Mouse (Mus musculus) intestine, embryonic 15.5 days (tissue): ENCODE measurements around the gene Asf1a. TPM values are rescaled to one million over a fixed set of nuclear protein-coding genes. Genes with fewer than 3 reads are reported as not detected.
A peak's percentile ranks its signal among the peaks of the same experiment; 100 is the strongest.

ENCODE experiments used
- ATAC-seq: fragments of 200-750 bp; cut with Nextera tagmentation; 2 replicates; pipeline ENCODE4 v1.8.0; 2017; ENCODE audit warnings: moderate TSS enrichment, moderate library complexity
- H3K27ac ChIP-seq: fragments of 300-500 bp; sonication (generic); 2 replicates; pipeline ENCODE4 v1.5.1; 2015; ENCODE audit warnings: mild to moderate bottlenecking, inconsistent platforms
- H3K27me3 ChIP-seq: fragments of 300-500 bp; sonication (generic); replicated peaks from 2 replicates; pipeline ENCODE4 v1.6.1; 2015; ENCODE audit warnings: inconsistent platforms
- H3K36me3 ChIP-seq: fragments of 300-500 bp; sonication (generic); 2 replicates; pipeline ENCODE4 v1.6.1; 2015; ENCODE audit warnings: inconsistent platforms
- H3K4me1 ChIP-seq: fragments of 300-500 bp; sonication (generic); replicated peaks from 2 replicates; pipeline ENCODE4 v1.6.1; 2015; ENCODE audit warnings: inconsistent platforms
- H3K4me2 ChIP-seq: fragments of 300-500 bp; sonication (generic); replicated peaks from 2 replicates; pipeline ENCODE4 v1.6.1; 2015; ENCODE audit warnings: mild to moderate bottlenecking, inconsistent platforms
- H3K4me3 ChIP-seq: fragments of 300-500 bp; sonication (generic); replicated peaks from 2 replicates; pipeline ENCODE4 v1.5.1; 2015; ENCODE audit warnings: inconsistent platforms
- H3K9ac ChIP-seq: fragments of 300-500 bp; sonication (generic); 2 replicates; pipeline ENCODE4 v1.6.1; 2015; ENCODE audit warnings: inconsistent platforms
- H3K9me3 ChIP-seq: fragments of 300-500 bp; sonication (generic); 2 replicates; pipeline ENCODE4 v1.6.1; 2016; ENCODE audit warnings: inconsistent platforms
- WGBS: fragments of 180-500 bp; shearing (Covaris S2); methylation state at CpG from one replicate; pipeline ENCODE4 v1.1.7; 2015; 5-methylcytosine and 5-hydroxymethylcytosine counted together
- polyA plus RNA-seq: library from polyadenylated mRNA; unstranded; fragments of >200 nt; fragmentation: Nextera tagmentation; extraction: Ambion mirVana; gene quantifications from 2 replicates; pipeline ENCODE4 v1.2.1, GENCODE M21; 2015

Gene Asf1a
- polyA plus RNA-seq: 79.3 and 97.2 TPM in 2 replicates

DNA sequence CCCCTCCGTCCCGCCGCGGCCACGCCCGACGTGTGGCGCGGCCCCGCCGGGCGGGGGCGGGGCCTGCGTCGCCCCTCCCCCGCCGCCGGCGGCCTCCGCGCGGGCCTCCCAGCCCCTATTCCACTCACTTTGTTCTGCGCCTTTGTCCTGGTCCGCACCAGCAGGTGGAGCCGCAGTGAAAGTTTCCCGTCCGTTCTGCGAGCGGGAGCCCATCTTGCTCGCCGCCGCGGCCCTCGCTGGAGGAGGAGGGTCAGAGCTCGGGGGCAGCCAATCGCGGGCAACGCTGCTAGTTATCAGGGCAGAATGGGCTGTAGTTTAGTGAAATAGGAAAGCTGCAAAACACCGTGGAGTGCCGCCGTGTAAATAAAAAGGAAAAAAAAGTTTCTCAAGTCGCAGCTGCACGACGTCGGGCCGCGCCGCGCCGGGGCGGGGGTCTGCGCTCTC lies at the start of gene Asf1a:
Gene Asf1a, plus strand, starts transcription at position 81 of the 444 bp plus-strand sequence.
- Histone ChIP-seq H3K9me3 (no peaks in the 10 kb centered on the region), H3K4me1 (0 out of 2 replicates have a peak, but pooled peaks cover 9% of the 10 kb centered on the region), H3K27me3 (no peaks in the 10 kb centered on the region), H3K36me3 (no peaks in the 10 kb centered on the region), H3K9ac (peak within 1 kb of the TSS; percentile 94), H3K4me3 (peak within 1 kb of the TSS; percentile 90), H3K27ac (peak within 1 kb of the TSS; percentile 99), H3K4me2 (peak within 1 kb of the TSS; percentile 81)
- under 1% methylated on average over 50 of the region's 52 CpGs for WGBS
- ATAC-seq: peak; percentile 99

DNA sequence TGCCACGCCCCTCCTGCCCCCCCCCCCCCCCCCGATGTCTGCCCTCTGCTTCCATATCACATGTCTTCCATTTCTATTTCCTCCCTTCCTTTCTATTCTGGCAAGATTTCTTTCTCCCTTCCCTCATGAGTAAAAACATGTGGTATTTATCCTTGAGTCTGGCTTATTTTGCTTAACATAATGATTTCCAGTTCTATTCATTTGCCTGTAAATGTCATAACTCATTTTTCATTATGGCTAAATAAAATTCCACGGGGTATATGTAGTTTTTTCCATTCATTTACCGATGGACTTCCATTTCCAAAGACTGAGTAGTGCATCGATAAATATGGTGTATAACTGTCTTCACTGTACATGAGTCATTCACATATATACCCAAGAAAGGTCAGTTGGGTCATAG lies 34.6 kb upstream of the Asf1a start:
- WGBS: 85% methylated on average over 5 of the region's 5 CpGs
- Histone ChIP-seq H3K4me1 (no peaks in the 10 kb centered on the region), H3K9me3 (no peaks in the 10 kb centered on the region)

DNA sequence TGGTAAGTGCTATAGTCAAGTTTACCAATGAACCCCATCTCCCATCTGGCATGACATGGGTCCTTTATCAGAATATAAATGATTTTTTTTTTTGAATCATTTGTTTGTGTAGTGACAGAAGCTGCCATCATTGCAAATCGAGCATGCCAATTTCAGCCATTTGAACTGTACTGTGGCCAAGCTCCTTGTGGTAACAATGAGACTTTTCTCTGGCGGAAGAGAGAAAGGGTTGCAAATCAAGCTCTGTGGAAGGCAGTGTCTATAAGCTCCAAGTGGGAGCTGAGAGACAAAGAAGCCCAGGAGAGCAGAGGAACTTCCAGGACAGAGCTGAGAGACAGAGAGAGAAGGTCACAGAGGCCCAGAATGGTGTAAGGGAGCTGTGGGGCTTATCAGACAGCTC lies 31.0 kb upstream of the Asf1a start:
- Histone ChIP-seq H3K4me3 (no peak overlapping the region), H3K4me1 (no peaks in the 10 kb centered on the region), H3K4me2 (no peak overlapping the region), H3K9ac (no peak overlapping the region), H3K36me3 (no peaks in the 10 kb centered on the region), H3K9me3 (no peaks in the 10 kb centered on the region), H3K27me3 (no peaks in the 10 kb centered on the region), H3K27ac (no peak overlapping the region)
- 83% methylated on average over 2 of the region's 2 CpGs for WGBS
- ATAC-seq: no peak

More for the DNA sequence above, 34.6 kb upstream of the Asf1a start:
- no peak overlapping the region for H3K9ac ChIP-seq
- no peaks in the 10 kb centered on the region for H3K36me3 ChIP-seq
- H3K4me2 ChIP-seq: no peak overlapping the region
- H3K27ac ChIP-seq: no peak overlapping the region
- H3K27me3 ChIP-seq: no peaks in the 10 kb centered on the region
- no peak overlapping the region for H3K4me3 ChIP-seq
- no peak for ATAC-seq

DNA sequence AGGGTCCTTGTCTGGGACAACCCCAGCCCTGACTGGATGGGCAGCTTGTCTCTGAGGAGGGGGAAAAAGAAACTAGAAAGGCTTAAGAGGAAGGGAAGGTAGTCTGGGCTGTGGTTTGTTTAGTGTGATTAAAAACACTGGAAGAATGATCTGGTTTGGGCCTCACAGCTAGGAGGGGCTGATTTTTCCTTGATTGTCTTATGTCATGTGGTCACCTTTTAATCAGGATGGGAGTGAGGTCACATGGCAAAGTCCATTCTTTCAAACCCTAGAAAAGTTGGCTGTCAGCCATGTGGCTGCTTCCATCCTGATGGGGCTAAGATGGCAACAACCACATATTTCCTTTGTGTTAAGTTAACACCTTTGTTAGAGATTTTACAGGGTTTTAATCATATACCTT lies 28.0 kb upstream of the Asf1a start:
- no peak overlapping the region for H3K4me3 ChIP-seq
- ATAC-seq: peak; percentile 85
- no peaks in the 10 kb centered on the region for H3K36me3 ChIP-seq
- H3K27me3 ChIP-seq: no peaks in the 10 kb centered on the region
- no peak overlapping the region for H3K4me2 ChIP-seq
- no peak overlapping the region for H3K27ac ChIP-seq
- no peaks in the 10 kb centered on the region for H3K4me1 ChIP-seq
- no peak overlapping the region for H3K9ac ChIP-seq
- no peaks in the 10 kb centered on the region for H3K9me3 ChIP-seq

DNA sequence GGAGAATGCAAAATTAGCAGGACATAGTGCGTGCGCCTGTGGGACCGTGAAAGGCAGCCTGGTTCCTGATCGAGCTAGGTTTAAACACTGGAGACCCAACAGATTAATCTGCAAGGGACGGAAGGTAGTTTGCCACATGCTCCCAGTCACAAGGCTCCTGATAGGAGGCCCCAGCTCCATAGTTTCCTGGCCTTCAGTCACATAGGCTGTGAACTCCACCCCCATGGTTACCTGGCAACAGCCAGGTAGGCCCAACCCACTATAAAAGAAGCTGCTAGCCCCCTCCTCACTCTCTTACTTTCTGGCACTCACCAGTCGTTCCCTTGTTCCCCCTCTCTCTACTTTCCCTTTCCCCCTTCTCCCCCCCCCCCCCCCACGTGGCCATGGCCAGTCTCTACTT lies 16.4 kb upstream of the Asf1a start:
- peak; percentile 83 for ATAC-seq
- Histone ChIP-seq H3K9me3 (no peaks in the 10 kb centered on the region), H3K4me3 (peak overlapping the region; percentile 40), H3K27ac (no peak overlapping the region), H3K36me3 (no peaks in the 10 kb centered on the region), H3K27me3 (no peaks in the 10 kb centered on the region), H3K4me2 (peak overlapping the region; percentile 89), H3K9ac (no peak overlapping the region), H3K4me1 (peaks cover 6% of the 10 kb centered on the region; the same call in 1 of the 2 replicates)
- WGBS: 28% methylated on average over 7 of the region's 7 CpGs

DNA sequence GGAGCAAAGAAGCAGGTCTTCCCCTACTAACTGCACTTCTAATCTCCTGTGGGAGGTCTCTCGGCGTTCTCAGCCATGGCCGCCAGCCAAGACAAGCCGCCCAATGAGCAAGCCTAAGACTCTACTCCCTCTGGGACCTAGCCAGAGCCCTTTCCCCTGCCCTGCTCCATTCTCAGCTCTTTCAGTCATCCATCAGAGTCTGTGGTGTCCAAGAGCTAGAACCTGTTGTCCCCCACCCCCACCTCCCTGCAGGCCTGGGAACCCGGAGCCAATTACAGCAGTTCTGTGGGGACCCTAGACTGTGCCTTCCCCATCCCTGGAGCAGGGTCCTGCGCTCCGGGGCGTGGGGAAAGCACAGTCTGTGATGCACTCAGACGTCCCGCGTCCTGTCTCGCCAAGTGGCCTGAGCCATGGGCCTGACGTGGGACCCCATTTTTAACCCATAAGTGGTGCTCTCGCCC lies 15.9 kb upstream of the Asf1a start:
- peak overlapping the region; percentile 58 for H3K27ac ChIP-seq
- peak; percentile 94 for ATAC-seq
- peak overlapping the region; percentile 40 for H3K4me3 ChIP-seq
- H3K27me3 ChIP-seq: no peaks in the 10 kb centered on the region
- no peaks in the 10 kb centered on the region for H3K9me3 ChIP-seq
- peak overlapping the region; percentile 89 for H3K4me2 ChIP-seq
- H3K4me1 ChIP-seq: peaks cover 6% of the 10 kb centered on the region; the same call in 1 of the 2 replicates
- H3K9ac ChIP-seq: peak overlapping the region; percentile 34; the same call in 1 of the 2 replicates
- no peaks in the 10 kb centered on the region for H3K36me3 ChIP-seq
- 14% methylated on average over 14 of the region's 14 CpGs for WGBS

DNA sequence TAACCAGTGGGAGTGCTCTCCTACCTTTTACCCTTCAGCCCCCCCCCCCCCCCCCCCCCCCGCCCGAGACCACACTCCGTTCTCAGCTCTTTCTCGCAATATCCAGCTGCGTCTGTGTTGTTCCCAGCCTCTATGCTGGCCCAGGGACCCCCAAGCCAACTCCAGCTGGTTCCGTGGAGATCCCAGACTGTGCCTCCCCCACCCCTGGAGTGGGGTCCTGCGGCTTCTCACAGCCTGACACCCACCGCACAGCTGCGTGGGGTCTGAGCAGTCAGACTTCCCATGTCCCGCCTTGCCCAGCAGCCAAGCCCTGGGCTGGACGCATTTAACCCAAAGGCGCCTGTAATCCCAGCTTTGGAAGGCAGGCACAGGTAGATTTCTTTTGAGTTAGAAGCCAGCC lies 15.5 kb upstream of the Asf1a start:
- peak overlapping the region; percentile 34; the same call in 1 of the 2 replicates for H3K9ac ChIP-seq
- H3K27ac ChIP-seq: peak overlapping the region; percentile 58; the same call in 1 of the 2 replicates
- peak overlapping the region; percentile 89 for H3K4me2 ChIP-seq
- no peaks in the 10 kb centered on the region for H3K27me3 ChIP-seq
- H3K4me1 ChIP-seq: peaks cover 6% of the 10 kb centered on the region; the same call in 1 of the 2 replicates
- no peaks in the 10 kb centered on the region for H3K36me3 ChIP-seq
- H3K4me3 ChIP-seq: peak overlapping the region; percentile 40
- H3K9me3 ChIP-seq: no peaks in the 10 kb centered on the region
- no peak; the same call in none of the 2 replicates for ATAC-seq
- whole genome bisulfite sequencing: 20% methylated on average over 7 of the region's 12 CpGs

DNA sequence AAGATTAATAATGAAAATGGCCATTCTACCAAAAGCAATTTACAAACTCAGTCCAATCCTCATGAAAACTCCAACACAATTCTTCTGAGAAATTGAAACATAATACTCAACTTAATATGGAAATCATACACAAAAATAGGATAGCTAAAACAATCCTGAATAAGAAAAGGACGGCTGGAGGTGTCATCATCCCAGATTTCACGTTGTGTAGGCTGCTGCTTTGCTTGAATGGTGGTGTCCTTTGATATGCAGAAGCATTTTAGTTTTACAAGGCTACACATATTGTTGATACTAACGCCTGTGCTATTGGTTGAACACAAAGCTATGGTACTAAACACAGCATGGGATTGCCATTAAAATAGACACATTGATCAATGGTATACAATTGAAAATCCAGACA lies 10.8 kb upstream of the Asf1a start:
- ATAC-seq: no peak
- no peaks in the 10 kb centered on the region for H3K9me3 ChIP-seq
- H3K4me3 ChIP-seq: no peak overlapping the region
- no peak overlapping the region for H3K9ac ChIP-seq
- 0 out of 2 replicates have a peak, but pooled peaks cover 3% of the 10 kb centered on the region for H3K4me1 ChIP-seq
- 83% methylated on average over 3 of the region's 3 CpGs for WGBS
- H3K36me3 ChIP-seq: no peaks in the 10 kb centered on the region
- H3K4me2 ChIP-seq: no peak overlapping the region
- H3K27ac ChIP-seq: no peak overlapping the region
- H3K27me3 ChIP-seq: no peaks in the 10 kb centered on the region

DNA sequence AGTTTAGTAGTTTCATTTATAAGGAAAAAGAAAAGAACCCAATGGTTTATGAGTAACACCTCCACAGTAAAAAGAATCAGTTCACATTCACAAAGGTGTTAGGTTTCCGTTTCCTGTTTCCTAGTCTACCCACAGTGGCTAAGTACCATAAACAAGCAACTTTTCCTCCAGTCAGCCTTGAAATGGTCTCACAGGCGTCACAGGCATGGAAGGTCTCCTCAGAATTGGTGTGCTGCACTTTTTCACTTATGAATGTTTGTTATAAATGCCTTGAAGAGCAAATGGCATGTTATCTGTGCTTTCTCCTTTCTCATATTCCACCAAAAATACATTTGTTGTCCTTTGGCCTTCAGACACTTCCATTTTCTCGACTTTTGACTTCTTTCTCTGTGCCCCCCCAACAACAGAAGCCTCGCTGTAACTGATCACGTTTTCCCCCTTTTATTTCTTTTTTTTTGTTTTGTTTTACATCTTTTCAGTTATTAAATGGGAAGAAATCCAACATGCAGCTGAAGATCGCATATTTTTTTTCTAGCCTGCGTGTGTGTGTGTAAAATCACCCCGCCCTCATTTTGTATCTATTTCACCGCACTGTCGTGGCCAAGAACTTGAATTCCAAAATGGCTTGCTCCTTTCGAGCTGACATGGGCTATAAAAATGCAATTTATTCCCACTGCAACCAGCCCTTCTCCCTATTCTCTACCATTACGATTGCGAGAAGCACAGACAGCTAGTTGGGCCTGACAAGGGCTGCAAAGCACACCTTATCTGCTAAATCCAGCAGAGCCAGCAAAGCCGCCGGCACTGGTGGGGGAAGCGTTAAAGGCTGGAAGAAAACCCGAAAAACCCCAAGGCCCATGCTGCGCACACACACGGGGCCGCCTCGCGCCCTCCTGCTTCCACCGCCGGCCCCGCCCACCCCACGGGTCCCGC lies 547 bp upstream of the Asf1a start:
- peak overlapping the region; percentile 90 for H3K4me3 ChIP-seq
- H3K4me1 ChIP-seq: 0 out of 2 replicates have a peak, but pooled peaks cover 9% of the 10 kb centered on the region
- no peaks in the 10 kb centered on the region for H3K9me3 ChIP-seq
- no peaks in the 10 kb centered on the region for H3K27me3 ChIP-seq
- peak overlapping the region; percentile 96 for H3K27ac ChIP-seq
- no peaks in the 10 kb centered on the region for H3K36me3 ChIP-seq
- H3K4me2 ChIP-seq: peak overlapping the region; percentile 81
- WGBS: 4% methylated on average over 26 of the region's 27 CpGs
- no peak; the same call in 1 of the 2 replicates for ATAC-seq
- H3K9ac ChIP-seq: peak overlapping the region; percentile 59

DNA sequence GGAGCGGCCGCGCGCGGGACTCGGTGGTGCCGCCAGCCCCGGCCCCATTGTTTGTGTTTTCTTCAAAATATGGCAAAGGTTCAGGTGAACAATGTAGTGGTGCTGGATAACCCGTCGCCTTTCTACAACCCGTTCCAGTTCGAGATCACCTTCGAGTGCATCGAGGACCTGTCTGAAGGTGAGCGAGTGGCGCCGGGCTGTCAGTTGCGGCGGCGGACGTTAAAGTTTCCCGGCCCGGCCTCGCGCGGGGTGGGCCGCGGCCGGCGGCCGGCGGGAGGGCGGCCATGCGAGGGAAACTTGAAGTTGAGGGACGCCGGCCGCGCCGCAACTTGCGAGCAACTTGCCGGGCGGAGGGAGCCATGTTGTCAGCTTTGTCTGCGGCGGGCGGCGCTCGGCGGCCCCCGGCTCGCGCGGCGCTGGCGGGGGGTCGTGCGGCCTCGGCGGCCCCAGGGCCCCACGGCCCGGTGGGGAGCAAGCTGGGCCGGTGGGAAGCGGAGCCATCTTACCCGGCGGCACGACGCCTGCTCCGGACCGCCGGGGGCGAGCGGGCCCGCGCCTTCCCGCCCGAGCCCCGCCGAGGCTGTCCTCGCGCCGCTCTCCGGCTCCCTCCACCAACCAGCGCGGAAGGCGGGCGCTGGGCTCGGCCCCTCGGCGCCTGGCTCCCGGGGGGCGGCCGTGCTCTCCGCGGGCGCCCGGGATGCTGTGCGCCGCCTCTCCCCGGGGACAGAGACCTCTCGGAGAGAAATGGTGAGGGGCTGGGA lies 744 bp downstream of the Asf1a start:
- no peaks in the 10 kb centered on the region for H3K27me3 ChIP-seq
- H3K4me1 ChIP-seq: 0 out of 2 replicates have a peak, but pooled peaks cover 9% of the 10 kb centered on the region
- WGBS: under 1% methylated on average over 99 of the region's 99 CpGs

DNA sequence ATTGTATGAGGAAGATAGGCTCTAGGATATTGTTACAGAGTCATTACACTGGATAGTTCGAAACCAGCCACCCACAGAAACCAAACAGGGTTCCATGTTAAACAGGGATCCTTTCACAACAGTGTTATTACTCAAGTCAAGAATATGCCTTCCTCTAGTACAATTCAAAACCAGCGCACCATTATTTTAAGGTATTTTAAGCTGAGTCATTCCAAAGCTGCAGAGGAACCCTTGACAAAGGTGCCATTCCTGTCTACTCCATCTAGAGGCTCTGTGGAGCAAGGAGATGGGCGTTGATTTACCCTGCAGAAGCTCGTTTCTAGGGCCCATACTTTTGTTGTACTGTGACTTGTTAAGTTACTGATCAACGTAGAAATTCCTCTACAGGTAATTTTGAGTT lies 2.3 kb downstream of the Asf1a start:
- no peak for ATAC-seq
- H3K27ac ChIP-seq: no peak overlapping the region
- no peak overlapping the region for H3K9ac ChIP-seq
- 48% methylated on average over 5 of the region's 5 CpGs for WGBS
- 0 out of 2 replicates have a peak, but pooled peaks cover 9% of the 10 kb centered on the region for H3K4me1 ChIP-seq
- H3K9me3 ChIP-seq: no peaks in the 10 kb centered on the region
- H3K27me3 ChIP-seq: no peaks in the 10 kb centered on the region
- no peaks in the 10 kb centered on the region for H3K36me3 ChIP-seq
- H3K4me2 ChIP-seq: peak overlapping the region; percentile 32
- H3K4me3 ChIP-seq: no peak overlapping the region

More for the DNA sequence above, 744 bp downstream of the Asf1a start:
- H3K4me3 ChIP-seq: peak overlapping the region; percentile 90
- peak overlapping the region; percentile 81 for H3K4me2 ChIP-seq
- ATAC-seq: peak; percentile 44
- peak overlapping the region; percentile 94 for H3K9ac ChIP-seq
- peak overlapping the region; percentile 99 for H3K27ac ChIP-seq
- no peaks in the 10 kb centered on the region for H3K36me3 ChIP-seq
- no peaks in the 10 kb centered on the region for H3K9me3 ChIP-seq

DNA sequence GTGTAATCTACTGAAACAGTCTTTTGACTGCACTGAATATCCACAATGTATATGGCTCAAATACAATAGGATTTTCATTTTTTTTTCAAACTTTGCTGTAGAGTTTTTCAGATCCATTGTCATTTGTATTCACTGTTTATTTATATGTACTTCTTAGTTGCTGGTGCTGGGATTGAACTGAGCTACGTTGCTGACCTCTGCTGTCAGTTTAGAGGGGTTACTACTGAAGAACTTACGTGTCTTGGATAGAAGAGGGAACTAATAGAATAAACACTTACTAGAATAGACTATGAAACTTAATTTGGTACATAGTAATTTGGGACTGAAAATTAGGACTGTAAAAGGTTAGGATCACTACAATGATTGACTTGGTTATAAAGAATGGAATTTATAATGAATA lies 8.8 kb downstream of the Asf1a start:
- ATAC-seq: no peak
- H3K9ac ChIP-seq: no peak overlapping the region
- no peak overlapping the region for H3K4me3 ChIP-seq
- peaks cover 8% of the 10 kb centered on the region for H3K36me3 ChIP-seq
- no peaks in the 10 kb centered on the region for H3K9me3 ChIP-seq
- H3K4me2 ChIP-seq: no peak overlapping the region
- no peak overlapping the region for H3K27ac ChIP-seq
- H3K27me3 ChIP-seq: no peaks in the 10 kb centered on the region
- 48% methylated on average over 2 of the region's 2 CpGs for WGBS
- no peaks in the 10 kb centered on the region for H3K4me1 ChIP-seq
